Mouse (Mus musculus) hindbrain, embryonic 10.5 days (tissue): ENCODE data around the gene Cct3. TPM values are rescaled to one million over a fixed set of nuclear protein-coding genes. Genes with fewer than 3 reads are reported as not detected.

Source experiments
- DNase-seq: peaks from one replicate; pipeline ENCODE4 v3.0.0-alpha.2; 2017; ENCODE audit warnings: low spot score
- H3K27ac ChIP-seq: fragments of 300-500 bp; sonication (generic); 2 replicates; pipeline ENCODE4 v1.5.1; 2016; ENCODE audit warnings: mild to moderate bottlenecking, moderate library complexity
- H3K27me3 ChIP-seq: fragments of 300-500 bp; sonication (generic); 2 replicates; pipeline ENCODE4 v1.6.1; 2016; ENCODE audit warnings: mild to moderate bottlenecking; ENCODE audit not compliant: poor library complexity, insufficient read depth, severe bottlenecking
- H3K36me3 ChIP-seq: fragments of 300-500 bp; sonication (generic); 2 replicates; pipeline ENCODE4 v1.6.1; 2016; ENCODE audit warnings: mild to moderate bottlenecking, moderate library complexity
- H3K4me1 ChIP-seq: fragments of 300-500 bp; sonication (generic); replicated peaks from 2 replicates; pipeline ENCODE4 v1.6.1; 2016; ENCODE audit warnings: mild to moderate bottlenecking
- H3K4me3 ChIP-seq: fragments of 300-500 bp; sonication (generic); 2 replicates; pipeline ENCODE4 v1.5.1; 2016; ENCODE audit warnings: mild to moderate bottlenecking, moderate library complexity
- H3K9me3 ChIP-seq: fragments of 300-500 bp; sonication (generic); 2 replicates; pipeline ENCODE4 v1.6.1; 2016; ENCODE audit warnings: mild to moderate bottlenecking, moderate library complexity
- WGBS: fragments of 180-500 bp; shearing (Covaris S2); methylation state at CpG from one replicate; pipeline ENCODE4 v1.1.7; 2016; 5-methylcytosine and 5-hydroxymethylcytosine counted together
- polyA plus RNA-seq: library from polyadenylated mRNA; unstranded; fragments of >200 nt; fragmentation: Nextera tagmentation; extraction: Ambion mirVana; gene quantifications from 2 replicates; pipeline ENCODE4 v1.2.1, GENCODE M21; 2016

Cct3 gene
- polyA plus RNA-seq, 1 experiment from 2014 or later = 755 TPM

- Histone ChIP-seq H3K4me3 (0 out of 2 replicates have a peak overlapping the region, but pooled peaks have one; percentile 80), H3K27ac (no peak overlapping the region), H3K9me3 (no peaks in the 10 kb centered on the region), H3K27me3 (no peaks in the 10 kb centered on the region), H3K4me1 (peaks cover 23% of the 10 kb centered on the region), H3K36me3 (peaks cover 61% of the 10 kb centered on the region)
- 97% methylated on average over 1 of the region's 1 CpGs for WGBS
- DNase-seq = no peak
These were observed 2.3 kb downstream of the Cct3 start for GRCm38 (mm10) chr3:88299172-88299571.

- H3K4me3 ChIP-seq = peak within 1 kb of the TSS; percentile 71
- peak within 1 kb of the TSS; percentile 83 for H3K27ac ChIP-seq
- peak; percentile 61 for DNase-seq
- H3K9me3 ChIP-seq = no peaks in the 10 kb centered on the region
- 3% methylated on average over 10 of the region's 10 CpGs for WGBS
- no peaks in the 10 kb centered on the region for H3K27me3 ChIP-seq
- peaks cover 15% of the 10 kb centered on the region for H3K4me1 ChIP-seq
- peaks cover 83% of the 10 kb centered on the region for H3K36me3 ChIP-seq
These were observed 28.1 kb downstream of the Cct3 start, which contains the start of gene Glmp for GRCm38 (mm10) chr3:88324951-88325405. Glmp (plus strand) TSS chr3:88325023.

GRCm38 (mm10) chr3:88328956-88329355, 32.0 kb downstream of the Cct3 start:
- H3K9me3 ChIP-seq = no peaks in the 10 kb centered on the region
- no peak for DNase-seq
- H3K27ac ChIP-seq = no peak overlapping the region
- peaks cover 26% of the 10 kb centered on the region for H3K4me1 ChIP-seq
- no peak overlapping the region for H3K4me3 ChIP-seq
- H3K27me3 ChIP-seq = no peaks in the 10 kb centered on the region
- WGBS = 83% methylated on average over 5 of the region's 5 CpGs
- H3K36me3 ChIP-seq = peaks cover 53% of the 10 kb centered on the region

- DNase-seq = peak; percentile 39
- H3K27ac ChIP-seq = no peak overlapping the region
- peaks cover 31% of the 10 kb centered on the region for H3K4me1 ChIP-seq
- no peak overlapping the region for H3K4me3 ChIP-seq
- no peaks in the 10 kb centered on the region for H3K9me3 ChIP-seq
- 40% methylated on average over 2 of the region's 2 CpGs for WGBS
- peaks cover 46% of the 10 kb centered on the region for H3K36me3 ChIP-seq
- no peaks in the 10 kb centered on the region for H3K27me3 ChIP-seq
These were observed 34.4 kb downstream of the Cct3 start for GRCm38 (mm10) chr3:88331282-88331681.

- Histone ChIP-seq H3K4me1 (peaks cover 45% of the 10 kb centered on the region), H3K9me3 (no peaks in the 10 kb centered on the region), H3K4me3 (peak overlapping the region; percentile 14), H3K36me3 (peaks cover 34% of the 10 kb centered on the region), H3K27me3 (no peaks in the 10 kb centered on the region), H3K27ac (0 out of 2 replicates have a peak overlapping the region, but pooled peaks have one; percentile 36)
- DNase-seq = no peak
- WGBS = 56% methylated on average over 12 of the region's 12 CpGs
These were observed 37.2 kb downstream of the Cct3 start for GRCm38 (mm10) chr3:88334029-88334658.

- DNase-seq = no peak
- Histone ChIP-seq H3K27me3 (no peaks in the 10 kb centered on the region), H3K27ac (peak overlapping the region; percentile 100), H3K9me3 (no peaks in the 10 kb centered on the region), H3K4me3 (peak overlapping the region; percentile 99), H3K4me1 (peaks cover 45% of the 10 kb centered on the region), H3K36me3 (peaks cover 26% of the 10 kb centered on the region)
- WGBS = 33% methylated on average over 3 of the region's 3 CpGs
These were observed 38.1 kb downstream of the Cct3 start for GRCm38 (mm10) chr3:88334902-88335435.

GRCm38 (mm10) chr3:88335436-88336053, 38.6 kb downstream of the Cct3 start:
- 3% methylated on average over 27 of the region's 27 CpGs for WGBS
- Histone ChIP-seq H3K27ac (peak overlapping the region; percentile 100), H3K4me3 (peak overlapping the region; percentile 99), H3K4me1 (peaks cover 45% of the 10 kb centered on the region), H3K36me3 (peaks cover 23% of the 10 kb centered on the region), H3K27me3 (no peaks in the 10 kb centered on the region), H3K9me3 (no peaks in the 10 kb centered on the region)
- no peak for DNase-seq

GRCm38 (mm10) chr3:88336058-88337013, 39.4 kb downstream of the Cct3 start, which contains the start of the genes Tmem79 and Smg5:
Tmem79 (minus strand) TSS chr3:88336148.
Smg5 (plus strand) TSS chr3:88336260.
- peak; percentile 98 for DNase-seq
- Histone ChIP-seq H3K9me3 (no peaks in the 10 kb centered on the region), H3K36me3 (peaks cover 28% of the 10 kb centered on the region), H3K27ac (peak within 1 kb of the TSS; percentile 100), H3K27me3 (no peaks in the 10 kb centered on the region), H3K4me3 (peak within 1 kb of the TSS; percentile 99), H3K4me1 (peaks cover 45% of the 10 kb centered on the region)
- 3% methylated on average over 52 of the region's 66 CpGs for whole genome bisulfite sequencing

GRCm38 (mm10) chr3:88337367-88338020, 40.6 kb downstream of the Cct3 start:
- H3K27ac ChIP-seq = no peak overlapping the region
- no peak for DNase-seq
- WGBS = 86% methylated on average over 11 of the region's 11 CpGs
- H3K4me3 ChIP-seq = peak overlapping the region; percentile 99
- H3K36me3 ChIP-seq = peaks cover 39% of the 10 kb centered on the region
- H3K4me1 ChIP-seq = peaks cover 42% of the 10 kb centered on the region
- H3K9me3 ChIP-seq = no peaks in the 10 kb centered on the region
- H3K27me3 ChIP-seq = no peaks in the 10 kb centered on the region

GRCm38 (mm10) chr3:88338316-88338715, 41.4 kb downstream of the Cct3 start:
- H3K4me3 ChIP-seq = no peak overlapping the region
- H3K9me3 ChIP-seq = no peaks in the 10 kb centered on the region
- no peaks in the 10 kb centered on the region for H3K27me3 ChIP-seq
- DNase-seq = no peak
- no peak overlapping the region for H3K27ac ChIP-seq
- peaks cover 45% of the 10 kb centered on the region for H3K36me3 ChIP-seq
- 93% methylated on average over 7 of the region's 7 CpGs for WGBS
- H3K4me1 ChIP-seq = peaks cover 41% of the 10 kb centered on the region

- H3K4me3 ChIP-seq = no peak overlapping the region
- peaks cover 51% of the 10 kb centered on the region for H3K36me3 ChIP-seq
- no peak overlapping the region for H3K27ac ChIP-seq
- no peaks in the 10 kb centered on the region for H3K9me3 ChIP-seq
- no peak for DNase-seq
- peaks cover 34% of the 10 kb centered on the region for H3K4me1 ChIP-seq
- H3K27me3 ChIP-seq = no peaks in the 10 kb centered on the region
- WGBS = 83% methylated on average over 3 of the region's 3 CpGs
These were observed 42.1 kb downstream of the Cct3 start for GRCm38 (mm10) chr3:88339006-88339405.

GRCm38 (mm10) chr3:88350732-88351131, 53.8 kb downstream of the Cct3 start:
- Histone ChIP-seq H3K27ac (no peak overlapping the region), H3K4me1 (no peaks in the 10 kb centered on the region), H3K36me3 (peaks cover 100% of the 10 kb centered on the region), H3K27me3 (no peaks in the 10 kb centered on the region), H3K4me3 (no peak overlapping the region), H3K9me3 (no peaks in the 10 kb centered on the region)
- WGBS = 95% methylated on average over 13 of the region's 13 CpGs
- no peak for DNase-seq
